Mouse (Mus musculus): ENCODE measurements at regions not wholly inside any gene's neighbourhood (a gene's known extent, or its start where the extent isn't known, plus 50 kb on each side); places are given as distances from the start of the nearest gene placed in this dataset.

DNA sequence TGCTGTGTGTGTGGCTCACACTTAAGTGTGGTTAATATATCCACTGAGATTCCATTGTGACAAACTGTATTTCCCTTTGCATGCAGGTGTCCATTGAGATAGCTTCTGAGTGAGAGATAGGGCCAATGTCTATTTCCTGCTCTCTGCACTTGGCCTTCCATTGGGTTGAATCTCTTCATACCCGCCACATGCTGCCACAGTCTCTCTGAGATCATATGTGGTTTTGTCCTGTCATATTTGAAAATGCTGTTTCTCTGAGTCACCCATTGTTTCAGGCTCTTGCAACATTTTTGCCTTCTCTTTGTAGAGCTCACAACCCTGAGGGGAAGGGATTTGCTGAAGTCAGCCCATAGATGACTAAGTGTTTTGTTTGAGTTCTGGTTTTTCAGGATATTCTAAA is 2081.3 kb downstream of the Olfm4 start:
- no peak for ATAC-seq (ENCODE audit: low FRiP score, low read depth)
- no peaks in the 10 kb centered on the region for H3K27me3 ChIP-seq
- WGBS, result 79% methylated on average over 1 of the region's 1 CpGs
- no peak overlapping the region for H3K4me3 ChIP-seq
- H3K27ac ChIP-seq (replicated peaks), result no peak overlapping the region
- no peaks in the 10 kb centered on the region for H3K36me3 ChIP-seq
- H3K9me3 ChIP-seq, result no peaks in the 10 kb centered on the region
- H3K4me2 ChIP-seq (replicated peaks), result no peak overlapping the region
- no peaks in the 10 kb centered on the region for H3K4me1 ChIP-seq
- H3K9ac ChIP-seq (replicated peaks), result no peak overlapping the region

DNA sequence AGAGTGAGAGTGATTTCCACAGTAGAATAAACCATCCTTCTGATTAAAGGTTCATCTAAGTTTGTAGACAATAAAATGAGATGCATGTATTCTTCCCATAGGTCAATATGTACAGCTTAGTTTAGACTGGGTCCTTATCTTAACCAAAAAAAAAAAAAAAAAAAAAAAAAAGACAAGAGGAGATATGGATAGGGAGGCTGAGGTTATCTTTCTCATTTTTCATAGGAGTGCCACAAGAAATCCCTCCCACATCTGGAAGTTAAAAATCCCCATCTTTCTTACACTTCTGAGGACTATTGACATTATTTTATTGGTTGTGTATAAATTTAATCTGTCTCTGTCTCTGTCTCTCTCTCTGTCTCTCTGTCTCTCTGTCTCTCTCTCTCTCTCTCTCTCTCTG is 2117.8 kb downstream of the Olfm4 start:
- no peaks in the 10 kb centered on the region for H3K36me3 ChIP-seq
- no peak overlapping the region for H3K9ac ChIP-seq (replicated peaks)
- no peak overlapping the region for H3K27ac ChIP-seq (replicated peaks)
- H3K4me1 ChIP-seq, result no peaks in the 10 kb centered on the region
- no peak overlapping the region for H3K4me2 ChIP-seq (replicated peaks)
- H3K9me3 ChIP-seq, result no peaks in the 10 kb centered on the region
- no peak overlapping the region for H3K4me3 ChIP-seq
- H3K27me3 ChIP-seq, result no peaks in the 10 kb centered on the region
- no peak for ATAC-seq (ENCODE audit: low FRiP score, low read depth)

DNA sequence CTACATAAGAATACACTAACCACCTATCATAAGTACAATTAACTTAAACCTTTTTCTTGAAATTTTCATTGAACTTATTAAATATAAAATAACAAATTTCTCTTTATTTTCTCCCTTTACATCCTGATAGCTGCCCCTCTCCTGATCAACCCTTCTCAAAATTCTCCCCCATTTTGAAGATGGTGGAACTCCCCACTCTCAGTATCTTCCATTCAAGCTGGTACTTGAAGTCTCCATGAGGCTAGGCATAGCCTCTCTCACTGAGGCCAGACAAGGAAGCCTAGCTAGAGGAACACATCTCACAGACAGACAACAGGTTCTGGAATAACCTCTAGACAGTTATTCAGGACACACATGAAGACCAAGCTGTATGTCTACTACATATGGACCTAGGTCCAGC is 2129.0 kb downstream of the Olfm4 start:
- no peak for ATAC-seq (ENCODE audit: low FRiP score, low read depth)
- no peak overlapping the region for H3K4me2 ChIP-seq (replicated peaks)
- no peaks in the 10 kb centered on the region for H3K36me3 ChIP-seq
- no peak overlapping the region for H3K4me3 ChIP-seq
- H3K27me3 ChIP-seq, result no peaks in the 10 kb centered on the region
- H3K9me3 ChIP-seq, result no peaks in the 10 kb centered on the region
- no peak overlapping the region for H3K27ac ChIP-seq (replicated peaks)
- no peaks in the 10 kb centered on the region for H3K4me1 ChIP-seq
- no peak overlapping the region for H3K9ac ChIP-seq (replicated peaks)

DNA sequence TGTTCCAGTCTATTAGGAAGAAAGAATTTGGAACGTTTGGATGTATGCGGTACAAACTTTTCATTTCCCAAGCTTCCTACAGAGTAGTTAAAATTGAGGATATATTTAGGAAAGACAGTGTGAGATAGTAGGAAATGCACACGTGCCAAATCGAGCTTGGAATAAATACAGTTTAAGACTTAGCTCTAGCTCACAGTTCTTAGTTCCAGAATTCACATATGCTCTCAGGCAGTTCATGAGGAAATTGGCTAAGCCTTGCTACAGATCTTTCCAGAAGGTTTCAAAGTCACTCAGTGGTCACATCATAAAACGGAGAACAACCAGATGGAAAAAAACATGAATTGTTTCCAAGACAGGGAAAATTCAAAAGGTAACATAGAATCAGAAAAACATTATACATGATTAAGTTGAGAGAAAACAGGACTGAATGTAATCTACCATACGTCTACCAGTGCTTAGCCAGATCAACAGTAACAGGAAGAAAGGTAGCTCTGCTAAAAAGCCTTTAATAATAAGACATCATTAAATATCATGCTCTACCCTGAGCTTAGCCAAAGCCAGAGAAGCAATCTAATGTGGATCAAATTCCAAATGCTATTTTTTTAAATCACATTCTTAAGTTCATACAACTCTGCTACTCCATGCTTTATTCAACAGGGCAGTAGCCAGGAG is 2165.1 kb downstream of the Olfm4 start:
- WGBS, result 85% methylated on average over 6 of the region's 6 CpGs
- no peaks in the 10 kb centered on the region for H3K27me3 ChIP-seq
- H3K4me2 ChIP-seq (replicated peaks), result no peak overlapping the region
- H3K4me1 ChIP-seq, result no peaks in the 10 kb centered on the region
- H3K9me3 ChIP-seq, result no peaks in the 10 kb centered on the region
- no peak for ATAC-seq (ENCODE audit: low FRiP score, low read depth)
- H3K4me3 ChIP-seq, result no peak overlapping the region
- no peak overlapping the region for H3K27ac ChIP-seq (replicated peaks)
- H3K9ac ChIP-seq (replicated peaks), result no peak overlapping the region
- no peaks in the 10 kb centered on the region for H3K36me3 ChIP-seq

DNA sequence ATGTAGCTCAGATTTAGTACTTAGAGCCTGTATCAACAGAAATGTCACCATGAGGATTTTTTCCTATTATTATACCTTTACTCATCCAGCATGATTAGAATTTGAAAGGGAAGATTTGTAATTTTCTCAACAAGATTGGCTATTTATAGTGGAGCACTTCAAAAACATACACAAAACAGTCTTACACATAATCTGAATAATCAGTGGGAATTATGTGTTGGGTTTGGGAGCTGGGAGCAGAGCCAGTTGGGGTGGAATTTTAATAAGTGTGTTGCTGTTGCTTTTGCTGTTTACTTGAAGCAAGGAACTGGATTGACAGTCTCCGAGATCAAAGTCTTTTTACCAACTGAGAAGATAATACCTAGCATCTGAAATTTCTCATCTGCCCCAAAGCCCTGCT is 2201.5 kb downstream of the Olfm4 start:
- Histone ChIP-seq H3K36me3 (no peaks in the 10 kb centered on the region), H3K4me3 (no peak overlapping the region), H3K27me3 (no peaks in the 10 kb centered on the region), H3K9me3 (no peaks in the 10 kb centered on the region), H3K4me2 (replicated peaks) (no peak overlapping the region), H3K9ac (replicated peaks) (no peak overlapping the region), H3K4me1 (no peaks in the 10 kb centered on the region), H3K27ac (replicated peaks) (no peak overlapping the region)
- no peak for ATAC-seq (ENCODE audit: low FRiP score, low read depth)
- WGBS, result 74% methylated on average over 1 of the region's 1 CpGs

DNA sequence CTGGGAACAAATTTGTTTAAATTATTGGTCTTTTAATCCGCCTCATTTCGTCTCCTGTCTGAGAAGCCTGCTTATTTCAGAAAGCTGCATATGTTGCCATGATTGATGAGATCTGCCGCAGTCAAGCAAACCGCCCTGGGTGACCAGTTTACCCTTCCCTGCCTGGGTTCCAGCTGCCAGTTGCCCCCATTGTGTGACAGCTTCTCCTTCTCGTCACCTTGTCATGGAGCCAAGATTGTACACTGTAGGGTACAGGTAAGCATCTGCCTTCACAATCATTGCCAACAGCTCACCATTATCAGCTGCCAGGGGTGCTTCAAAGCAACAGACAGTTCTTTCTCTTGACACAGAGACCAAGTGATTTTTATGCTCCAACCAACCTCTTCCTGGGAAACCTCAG is 2226.5 kb downstream of the Olfm4 start:
- no peak overlapping the region for H3K4me2 ChIP-seq (replicated peaks)
- H3K9ac ChIP-seq (replicated peaks), result no peak overlapping the region
- no peaks in the 10 kb centered on the region for H3K36me3 ChIP-seq
- no peaks in the 10 kb centered on the region for H3K9me3 ChIP-seq
- no peaks in the 10 kb centered on the region for H3K27me3 ChIP-seq
- H3K4me3 ChIP-seq, result no peak overlapping the region
- no peak overlapping the region for H3K27ac ChIP-seq (replicated peaks)
- H3K4me1 ChIP-seq, result no peaks in the 10 kb centered on the region
- ATAC-seq (ENCODE audit: low FRiP score, low read depth), result 0 out of 2 replicates have a peak, but pooled peaks have one; percentile 52
- 74% methylated on average over 5 of the region's 5 CpGs for WGBS

DNA sequence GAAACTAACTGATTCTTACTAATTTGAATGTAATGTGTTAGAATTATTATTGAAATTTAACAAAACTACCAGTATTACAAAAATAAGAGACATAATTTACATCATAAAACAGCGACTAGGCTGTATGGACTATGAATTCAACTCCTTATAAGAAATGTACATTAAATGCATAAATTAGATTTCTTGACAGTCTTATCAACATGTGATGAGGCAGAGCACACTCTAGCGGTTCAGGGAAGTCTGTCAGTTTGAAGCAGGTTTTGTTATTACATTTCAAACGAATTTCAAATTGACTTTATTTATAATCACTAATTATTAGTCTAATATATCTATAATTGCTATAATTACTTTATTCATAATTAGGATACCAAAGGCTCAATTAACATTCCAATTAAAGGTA is 2214.8 kb upstream of the Pcdh17 start:
- Histone ChIP-seq H3K4me1 (no peaks in the 10 kb centered on the region), H3K27me3 (no peaks in the 10 kb centered on the region), H3K9ac (replicated peaks) (no peak overlapping the region), H3K4me2 (replicated peaks) (no peak overlapping the region), H3K4me3 (no peak overlapping the region), H3K9me3 (no peaks in the 10 kb centered on the region), H3K36me3 (no peaks in the 10 kb centered on the region), H3K27ac (replicated peaks) (no peak overlapping the region)
- no peak for ATAC-seq (ENCODE audit: low FRiP score, low read depth)
- WGBS, result 82% methylated on average over 3 of the region's 3 CpGs

DNA sequence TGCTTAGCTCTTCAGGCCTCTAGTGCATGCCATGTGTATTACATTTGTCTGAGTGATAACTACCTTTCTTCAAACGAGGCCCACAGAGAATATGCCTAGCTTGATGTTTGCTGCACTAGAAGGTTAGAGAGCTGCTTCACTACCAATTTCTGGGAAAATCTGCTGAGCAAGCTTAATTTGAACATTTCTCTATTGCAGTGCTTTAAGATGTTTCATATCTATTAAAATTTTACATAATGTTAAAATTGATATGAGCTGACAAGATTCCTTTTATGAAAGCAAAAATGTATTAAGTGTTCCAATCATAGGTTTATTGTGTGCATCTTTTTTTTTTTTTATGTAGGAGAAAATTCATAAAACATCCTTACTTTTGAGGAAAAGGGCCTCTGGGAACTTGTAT is 2207.1 kb upstream of the Pcdh17 start:
- no peak for ATAC-seq (ENCODE audit: low FRiP score, low read depth)
- Histone ChIP-seq H3K4me2 (replicated peaks) (no peak overlapping the region), H3K9me3 (no peaks in the 10 kb centered on the region), H3K36me3 (no peaks in the 10 kb centered on the region), H3K27me3 (no peaks in the 10 kb centered on the region), H3K9ac (replicated peaks) (no peak overlapping the region), H3K4me1 (no peaks in the 10 kb centered on the region), H3K4me3 (no peak overlapping the region), H3K27ac (replicated peaks) (no peak overlapping the region)
- 66% methylated on average over 1 of the region's 1 CpGs for WGBS

DNA sequence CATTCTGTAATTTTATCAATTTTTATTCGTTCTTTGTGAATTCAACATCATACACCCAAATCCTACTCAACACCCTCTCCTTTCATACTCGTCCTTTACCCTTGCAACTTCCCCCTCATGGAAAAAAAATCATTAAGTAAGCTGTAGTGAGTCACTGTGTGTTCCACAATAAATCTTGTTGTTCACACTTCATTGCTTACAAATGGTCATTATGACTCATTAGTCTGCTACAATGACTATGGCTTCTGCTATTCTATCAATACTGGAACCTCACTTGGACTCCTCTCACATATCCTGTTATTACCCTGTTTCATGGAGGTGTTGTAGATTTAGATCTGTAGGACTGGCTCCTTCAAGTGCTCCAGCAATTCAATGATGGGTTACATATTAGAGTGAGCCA is 2200.0 kb upstream of the Pcdh17 start:
- Histone ChIP-seq H3K4me2 (replicated peaks) (no peak overlapping the region), H3K9ac (replicated peaks) (no peak overlapping the region), H3K27me3 (no peaks in the 10 kb centered on the region), H3K4me3 (no peak overlapping the region), H3K27ac (replicated peaks) (no peak overlapping the region), H3K4me1 (no peaks in the 10 kb centered on the region), H3K36me3 (no peaks in the 10 kb centered on the region), H3K9me3 (no peaks in the 10 kb centered on the region)
- ATAC-seq (ENCODE audit: low FRiP score, low read depth), result no peak
- whole genome bisulfite sequencing, result 62% methylated on average over 2 of the region's 2 CpGs

DNA sequence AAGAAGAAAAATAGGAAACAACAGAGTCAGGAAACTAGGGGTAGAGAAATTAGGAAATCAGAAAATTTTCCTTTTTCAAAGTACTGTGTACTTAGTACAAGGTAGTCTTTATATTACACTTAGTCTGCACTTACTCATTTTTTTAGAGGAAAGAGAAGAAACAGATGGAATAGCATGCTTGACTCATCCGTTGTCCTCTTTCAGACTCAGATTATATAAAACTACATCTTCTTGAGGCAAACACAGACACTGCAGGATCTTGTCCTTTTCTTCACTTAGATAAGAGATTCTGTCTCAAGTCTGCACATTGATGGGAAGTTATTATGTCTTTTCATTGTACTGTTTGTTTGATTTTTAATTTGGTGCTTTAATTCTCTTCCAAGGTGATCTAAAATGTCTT is 2198.5 kb upstream of the Pcdh17 start:
- Histone ChIP-seq H3K9me3 (no peaks in the 10 kb centered on the region), H3K9ac (replicated peaks) (no peak overlapping the region), H3K4me2 (replicated peaks) (no peak overlapping the region), H3K36me3 (no peaks in the 10 kb centered on the region), H3K27me3 (no peaks in the 10 kb centered on the region), H3K27ac (replicated peaks) (no peak overlapping the region), H3K4me1 (no peaks in the 10 kb centered on the region), H3K4me3 (no peak overlapping the region)
- WGBS, result 83% methylated on average over 1 of the region's 1 CpGs
- ATAC-seq (ENCODE audit: low FRiP score, low read depth), result no peak

All from midbrain, embryonic 12.5 days (tissue).